Mouse (Mus musculus): ENCODE data around the gene Dixdc1. TPM values are rescaled to one million over a fixed set of nuclear protein-coding genes. Genes with fewer than 3 reads are reported as not detected.

Dixdc1 gene
- polyA plus RNA-seq, 1 experiment = 5.3 TPM

- Histone ChIP-seq H3K36me3 (ENCODE audit: control insufficient read depth, insufficient read depth, low read length) (no peaks in the 10 kb centered on the region; the same call in 1 of the 2 replicates), H3K27ac (ENCODE audit: insufficient read depth, low read depth, low read length) (no peak overlapping the region), H3K4me3 (ENCODE audit: insufficient read depth, low read depth, low read length) (no peak overlapping the region), H3K4me1 (ENCODE audit: control insufficient read depth, insufficient read depth, low read length) (no peaks in the 10 kb centered on the region), H3K27me3 (replicated peaks; ENCODE audit: control insufficient read depth, insufficient read depth, low read length) (no peaks in the 10 kb centered on the region)
- TF ChIP-seq CTCF (conservative IDR thresholded peaks at IDR 0.05; ENCODE audit: insufficient read depth, insufficient read length, low read depth, low read length) (no peak), POLR2A (IDR thresholded peaks at IDR 0.05; ENCODE audit: low read depth, low read length) (no peak)
- WGBS = 82% methylated on average over 8 of the region's 8 CpGs
- no peak for DNase-seq
Measured at GRCm38 (mm10) chr9:50667579-50668498, 71.5 kb downstream of the Dixdc1 start.

- Histone ChIP-seq H3K4me1 (ENCODE audit: control insufficient read depth, insufficient read depth, low read length) (no peaks in the 10 kb centered on the region), H3K4me3 (ENCODE audit: insufficient read depth, low read depth, low read length) (no peak overlapping the region), H3K27me3 (replicated peaks; ENCODE audit: control insufficient read depth, insufficient read depth, low read length) (no peaks in the 10 kb centered on the region), H3K36me3 (ENCODE audit: control insufficient read depth, insufficient read depth, low read length) (no peaks in the 10 kb centered on the region; the same call in 1 of the 2 replicates), H3K27ac (ENCODE audit: insufficient read depth, low read depth, low read length) (no peak overlapping the region)
- no peak for TF ChIP-seq POLR2A (IDR thresholded peaks at IDR 0.05; ENCODE audit: low read depth, low read length)
- TF ChIP-seq CTCF (conservative IDR thresholded peaks at IDR 0.05; ENCODE audit: insufficient read depth, insufficient read length, low read depth, low read length) = no peak
- no peak for DNase-seq
- WGBS = 76% methylated on average over 6 of the region's 6 CpGs
Measured at GRCm38 (mm10) chr9:50666442-50666841, 72.9 kb downstream of the Dixdc1 start.

GRCm38 (mm10) chr9:50664826-50665225 is 74.5 kb downstream of the Dixdc1 start:
- 86% methylated on average over 5 of the region's 5 CpGs for WGBS
- no peaks in the 10 kb centered on the region for H3K27me3 ChIP-seq (replicated peaks; ENCODE audit: control insufficient read depth, insufficient read depth, low read length)
- TF ChIP-seq POLR2A (IDR thresholded peaks at IDR 0.05; ENCODE audit: low read depth, low read length) (no peak), CTCF (conservative IDR thresholded peaks at IDR 0.05; ENCODE audit: insufficient read depth, insufficient read length, low read depth, low read length) (no peak)
- H3K4me3 ChIP-seq (ENCODE audit: insufficient read depth, low read depth, low read length) = no peak overlapping the region
- no peaks in the 10 kb centered on the region; the same call in 1 of the 2 replicates for H3K36me3 ChIP-seq (ENCODE audit: control insufficient read depth, insufficient read depth, low read length)
- H3K27ac ChIP-seq (ENCODE audit: insufficient read depth, low read depth, low read length) = no peak overlapping the region
- no peak for DNase-seq
- no peaks in the 10 kb centered on the region; the same call in 1 of the 2 replicates for H3K4me1 ChIP-seq (ENCODE audit: control insufficient read depth, insufficient read depth, low read length)

GRCm38 (mm10) chr9:50660431-50660830 is 78.9 kb downstream of the Dixdc1 start:
- Histone ChIP-seq H3K27me3 (replicated peaks; ENCODE audit: control insufficient read depth, insufficient read depth, low read length) (no peaks in the 10 kb centered on the region), H3K4me1 (ENCODE audit: control insufficient read depth, insufficient read depth, low read length) (peaks cover 3% of the 10 kb centered on the region; the same call in 1 of the 2 replicates), H3K27ac (ENCODE audit: insufficient read depth, low read depth, low read length) (no peak overlapping the region; the same call in 1 of the 2 replicates), H3K4me3 (ENCODE audit: insufficient read depth, low read depth, low read length) (peak overlapping the region; percentile 32), H3K36me3 (ENCODE audit: control insufficient read depth, insufficient read depth, low read length) (no peaks in the 10 kb centered on the region; the same call in 1 of the 2 replicates)
- 6% methylated on average over 12 of the region's 12 CpGs for WGBS
- DNase-seq = peak; percentile 80
- TF ChIP-seq POLR2A (IDR thresholded peaks at IDR 0.05; ENCODE audit: low read depth, low read length) (no peak), CTCF (conservative IDR thresholded peaks at IDR 0.05; ENCODE audit: insufficient read depth, insufficient read length, low read depth, low read length) (no peak)

GRCm38 (mm10) chr9:50659392-50660217 is 79.7 kb downstream of the Dixdc1 start, which contains the start of gene Dlat:
Dlat (minus strand) TSS chr9:50659780.
- Histone ChIP-seq H3K27ac (ENCODE audit: insufficient read depth, low read depth, low read length) (peak within 1 kb of the TSS; percentile 93), H3K4me3 (ENCODE audit: insufficient read depth, low read depth, low read length) (peak within 1 kb of the TSS; percentile 89), H3K4me1 (ENCODE audit: control insufficient read depth, insufficient read depth, low read length) (peaks cover 3% of the 10 kb centered on the region; the same call in 1 of the 2 replicates), H3K27me3 (replicated peaks; ENCODE audit: control insufficient read depth, insufficient read depth, low read length) (no peaks in the 10 kb centered on the region), H3K36me3 (ENCODE audit: control insufficient read depth, insufficient read depth, low read length) (no peaks in the 10 kb centered on the region; the same call in 1 of the 2 replicates)
- TF ChIP-seq CTCF (conservative IDR thresholded peaks at IDR 0.05; ENCODE audit: insufficient read depth, insufficient read length, low read depth, low read length) (no peak), POLR2A (IDR thresholded peaks at IDR 0.05; ENCODE audit: low read depth, low read length) (peak; percentile 72)
- DNase-seq = peak; percentile 93
- under 1% methylated on average over 63 of the region's 63 CpGs for WGBS

GRCm38 (mm10) chr9:50658941-50659388 is 80.4 kb downstream of the Dixdc1 start:
- peaks cover 2% of the 10 kb centered on the region; the same call in 1 of the 2 replicates for H3K36me3 ChIP-seq (ENCODE audit: control insufficient read depth, insufficient read depth, low read length)
- WGBS = under 1% methylated on average over 28 of the region's 28 CpGs
- H3K4me1 ChIP-seq (ENCODE audit: control insufficient read depth, insufficient read depth, low read length) = peaks cover 3% of the 10 kb centered on the region; the same call in 1 of the 2 replicates
- peak; percentile 39 for DNase-seq
- TF ChIP-seq POLR2A (IDR thresholded peaks at IDR 0.05; ENCODE audit: low read depth, low read length) (no peak), CTCF (conservative IDR thresholded peaks at IDR 0.05; ENCODE audit: insufficient read depth, insufficient read length, low read depth, low read length) (no peak)
- peak overlapping the region; percentile 69 for H3K27ac ChIP-seq (ENCODE audit: insufficient read depth, low read depth, low read length)
- peak overlapping the region; percentile 89 for H3K4me3 ChIP-seq (ENCODE audit: insufficient read depth, low read depth, low read length)
- no peaks in the 10 kb centered on the region for H3K27me3 ChIP-seq (replicated peaks; ENCODE audit: control insufficient read depth, insufficient read depth, low read length)

Data from kidney, adult 2 months (tissue).